Mouse (Mus musculus): ENCODE results near the gene Bcas1. TPM values are rescaled to one million over a fixed set of nuclear protein-coding genes. Genes with fewer than 3 reads are reported as not detected.
A peak's percentile ranks its signal among the peaks of the same experiment; 100 is the strongest.

Gene Bcas1
- polyA plus RNA-seq, 1 experiment from 2014 or later: 0.58 TPM

GRCm38 (mm10) chr2:170319533-170320463 lies 107.8 kb downstream of the Bcas1 start:
- peaks cover 28% of the 10 kb centered on the region for H3K4me1 ChIP-seq
- 22% methylated on average over 19 of the region's 20 CpGs for WGBS
- peak overlapping the region; percentile 43 for H3K4me3 ChIP-seq (replicated peaks)
- H3K27me3 ChIP-seq: no peaks in the 10 kb centered on the region
- no peaks in the 10 kb centered on the region for H3K9me3 ChIP-seq (replicated peaks)
- peak overlapping the region; percentile 79 for H3K27ac ChIP-seq
- H3K4me2 ChIP-seq: peak overlapping the region; percentile 73
- no peaks in the 10 kb centered on the region for H3K36me3 ChIP-seq
- peak; percentile 19 for ATAC-seq (replicated peaks; ENCODE audit: low FRiP score)
- H3K9ac ChIP-seq: peak overlapping the region; percentile 41

GRCm38 (mm10) chr2:170318713-170319532 lies 108.7 kb downstream of the Bcas1 start:
- Histone ChIP-seq H3K36me3 (no peaks in the 10 kb centered on the region), H3K4me3 (replicated peaks) (peak overlapping the region; percentile 43), H3K9ac (peak overlapping the region; percentile 43), H3K4me2 (peak overlapping the region; percentile 73), H3K27ac (peak overlapping the region; percentile 79), H3K4me1 (peaks cover 23% of the 10 kb centered on the region), H3K27me3 (no peaks in the 10 kb centered on the region), H3K9me3 (replicated peaks) (no peaks in the 10 kb centered on the region)
- ATAC-seq (replicated peaks; ENCODE audit: low FRiP score): peak; percentile 93
- 9% methylated on average over 25 of the region's 25 CpGs for WGBS

- no peak overlapping the region for H3K4me2 ChIP-seq
- no peak overlapping the region for H3K27ac ChIP-seq
- 94% methylated on average over 4 of the region's 4 CpGs for WGBS
- H3K9me3 ChIP-seq (replicated peaks): no peaks in the 10 kb centered on the region
- no peak overlapping the region for H3K4me3 ChIP-seq (replicated peaks)
- ATAC-seq (replicated peaks; ENCODE audit: low FRiP score): no peak
- H3K36me3 ChIP-seq: no peaks in the 10 kb centered on the region
- no peaks in the 10 kb centered on the region for H3K27me3 ChIP-seq
- H3K4me1 ChIP-seq: peaks cover 16% of the 10 kb centered on the region
- H3K9ac ChIP-seq: no peak overlapping the region
Observed at GRCm38 (mm10) chr2:170316774-170317173, 110.9 kb downstream of the Bcas1 start.

DNA sequence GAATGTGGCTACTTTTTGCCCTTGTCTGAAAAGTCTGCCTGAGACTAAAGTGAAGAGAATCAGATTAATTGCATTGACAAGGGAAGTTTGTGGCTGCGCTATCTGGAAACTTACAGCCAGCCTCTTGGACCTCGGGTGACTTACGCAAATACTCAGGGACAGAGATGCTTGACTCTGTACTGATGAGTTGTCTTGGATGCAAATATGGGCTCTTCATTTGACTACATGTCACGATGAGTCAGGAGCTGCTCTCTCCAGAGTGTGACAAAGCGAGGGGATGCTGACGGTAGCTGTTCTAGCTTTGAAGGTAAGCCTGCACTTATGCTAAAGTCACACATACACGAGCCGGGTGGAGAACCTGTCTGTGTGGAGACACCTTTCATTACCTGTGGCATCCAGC lies 111.3 kb downstream of the Bcas1 start:
- no peaks in the 10 kb centered on the region for H3K27me3 ChIP-seq

DNA sequence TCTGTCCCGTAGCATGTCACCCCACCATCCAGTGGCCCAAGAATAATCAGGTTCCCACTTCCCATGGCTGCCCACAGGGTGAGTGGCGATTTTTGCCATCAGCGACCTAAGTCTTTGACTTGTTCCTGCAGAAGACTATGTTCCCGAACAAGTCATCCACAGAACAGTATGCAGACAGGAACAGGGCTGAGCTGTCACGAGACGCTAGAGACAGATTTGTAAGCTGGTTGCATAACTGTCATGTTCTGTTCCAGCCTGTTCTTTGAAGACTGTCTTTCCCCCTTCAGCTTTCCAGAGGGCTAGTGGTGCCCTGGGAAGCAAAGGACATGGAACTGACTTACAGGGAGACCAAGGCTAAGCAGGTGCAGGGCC lies 116.7 kb downstream of the Bcas1 start:
- H3K27me3 ChIP-seq: no peaks in the 10 kb centered on the region
- peaks cover 23% of the 10 kb centered on the region for H3K4me1 ChIP-seq
- no peak overlapping the region for H3K4me2 ChIP-seq
- no peaks in the 10 kb centered on the region for H3K9me3 ChIP-seq (replicated peaks)
- no peaks in the 10 kb centered on the region for H3K36me3 ChIP-seq
- no peak overlapping the region for H3K4me3 ChIP-seq (replicated peaks)
- WGBS: 87% methylated on average over 6 of the region's 6 CpGs
- no peak for ATAC-seq (replicated peaks; ENCODE audit: low FRiP score)
- H3K27ac ChIP-seq: no peak overlapping the region
- no peak overlapping the region for H3K9ac ChIP-seq

More for the DNA sequence above, 111.3 kb downstream of the Bcas1 start:
- Histone ChIP-seq H3K9me3 (replicated peaks) (no peaks in the 10 kb centered on the region), H3K4me1 (peaks cover 13% of the 10 kb centered on the region), H3K4me2 (no peak overlapping the region), H3K4me3 (replicated peaks) (no peak overlapping the region), H3K27ac (no peak overlapping the region), H3K9ac (no peak overlapping the region), H3K36me3 (no peaks in the 10 kb centered on the region)
- 89% methylated on average over 8 of the region's 8 CpGs for WGBS
- no peak for ATAC-seq (replicated peaks; ENCODE audit: low FRiP score)

DNA sequence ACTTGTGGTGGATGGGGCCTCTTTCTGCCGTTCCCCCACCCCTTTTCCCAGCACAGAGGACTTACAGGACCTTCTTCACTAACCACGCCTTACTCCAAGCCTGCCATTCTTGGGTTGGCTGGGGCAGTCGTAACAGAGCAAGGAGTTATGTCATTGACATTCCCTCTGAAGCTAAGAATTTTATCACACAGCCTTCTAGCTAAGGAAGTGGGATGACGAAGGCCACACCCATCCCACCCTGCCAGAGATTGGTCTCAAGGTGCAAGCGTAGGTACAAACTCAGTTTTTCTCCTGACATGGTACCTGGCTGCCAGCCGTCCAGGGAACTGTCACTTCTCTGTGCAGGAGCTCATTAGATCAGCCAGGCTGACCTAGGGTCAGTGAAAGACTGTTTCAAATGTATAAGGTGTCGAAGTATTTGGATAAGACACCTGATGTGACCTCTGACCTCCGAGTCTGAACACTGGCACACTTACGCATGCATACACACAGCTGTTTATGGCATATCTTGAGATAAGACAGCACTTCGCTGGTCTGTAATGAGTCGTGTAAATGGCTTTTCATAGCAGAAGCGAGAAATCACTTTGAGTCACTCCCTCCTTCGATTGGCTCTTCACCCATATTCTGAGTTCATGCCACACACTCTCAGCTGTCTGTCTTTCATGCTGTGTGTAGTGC lies 117.2 kb downstream of the Bcas1 start:
- Histone ChIP-seq H3K4me2 (no peak overlapping the region), H3K27me3 (no peaks in the 10 kb centered on the region), H3K4me3 (replicated peaks) (no peak overlapping the region), H3K36me3 (no peaks in the 10 kb centered on the region), H3K4me1 (peaks cover 23% of the 10 kb centered on the region), H3K27ac (no peak overlapping the region), H3K9me3 (replicated peaks) (no peaks in the 10 kb centered on the region), H3K9ac (no peak overlapping the region)
- WGBS: 82% methylated on average over 13 of the region's 13 CpGs
- no peak for ATAC-seq (replicated peaks; ENCODE audit: low FRiP score)

DNA sequence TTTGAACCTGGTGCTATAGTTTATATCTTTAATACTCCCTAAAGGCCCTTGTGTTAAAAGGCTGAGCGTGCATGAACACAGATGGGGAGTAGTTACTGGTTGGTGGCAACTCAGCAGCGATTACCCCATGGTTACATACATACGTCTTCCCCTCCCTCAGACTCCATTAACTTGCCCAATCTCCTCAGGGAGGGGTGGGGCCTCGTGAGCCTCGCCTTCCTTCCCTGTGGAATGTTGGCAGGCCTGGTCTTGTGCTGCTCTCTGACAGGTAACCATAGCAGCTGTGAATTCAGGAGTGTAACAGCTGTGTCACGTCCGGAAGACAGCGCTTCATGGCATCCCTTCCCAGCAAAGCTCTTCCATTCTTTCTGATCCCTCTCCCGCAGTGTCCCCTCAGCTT lies 118.7 kb downstream of the Bcas1 start:
- no peaks in the 10 kb centered on the region for H3K36me3 ChIP-seq
- H3K9ac ChIP-seq: no peak overlapping the region
- no peaks in the 10 kb centered on the region for H3K27me3 ChIP-seq
- H3K27ac ChIP-seq: no peak overlapping the region
- H3K4me1 ChIP-seq: peaks cover 23% of the 10 kb centered on the region
- ATAC-seq (replicated peaks; ENCODE audit: low FRiP score): peak; percentile 64
- no peak overlapping the region for H3K4me3 ChIP-seq (replicated peaks)
- H3K4me2 ChIP-seq: no peak overlapping the region
- WGBS: 46% methylated on average over 9 of the region's 9 CpGs
- H3K9me3 ChIP-seq (replicated peaks): no peaks in the 10 kb centered on the region

GRCm38 (mm10) chr2:170308033-170308820 lies 119.4 kb downstream of the Bcas1 start:
- Histone ChIP-seq H3K27ac (no peak overlapping the region), H3K9ac (no peak overlapping the region), H3K27me3 (no peaks in the 10 kb centered on the region), H3K4me1 (peaks cover 23% of the 10 kb centered on the region), H3K4me2 (no peak overlapping the region), H3K9me3 (replicated peaks) (no peaks in the 10 kb centered on the region), H3K36me3 (no peaks in the 10 kb centered on the region), H3K4me3 (replicated peaks) (no peak overlapping the region)
- ATAC-seq (replicated peaks; ENCODE audit: low FRiP score): no peak
- WGBS: 56% methylated on average over 10 of the region's 10 CpGs

DNA sequence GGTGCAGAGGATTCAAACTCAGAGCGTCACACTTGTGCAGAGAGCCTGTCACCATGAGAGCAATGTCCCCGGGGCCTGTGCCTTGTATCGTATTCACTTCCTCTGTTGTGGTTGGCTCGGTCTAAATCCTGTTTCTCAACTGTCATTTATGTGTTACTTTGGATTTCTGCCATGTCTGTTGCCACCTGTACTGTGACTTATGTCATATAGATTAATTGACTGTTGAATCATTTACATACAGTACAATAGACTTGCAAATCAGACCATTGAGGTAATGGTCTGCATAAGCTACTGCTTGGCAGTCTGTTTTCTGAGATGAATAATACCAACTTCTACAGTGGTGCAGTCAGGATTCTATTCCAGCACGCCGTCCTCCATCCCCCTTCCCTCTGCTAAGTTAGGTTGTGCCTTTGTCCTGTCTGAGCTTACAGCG lies 120.0 kb downstream of the Bcas1 start:
- no peak overlapping the region for H3K27ac ChIP-seq
- WGBS: 67% methylated on average over 7 of the region's 7 CpGs
- no peak for ATAC-seq (replicated peaks; ENCODE audit: low FRiP score)

DNA sequence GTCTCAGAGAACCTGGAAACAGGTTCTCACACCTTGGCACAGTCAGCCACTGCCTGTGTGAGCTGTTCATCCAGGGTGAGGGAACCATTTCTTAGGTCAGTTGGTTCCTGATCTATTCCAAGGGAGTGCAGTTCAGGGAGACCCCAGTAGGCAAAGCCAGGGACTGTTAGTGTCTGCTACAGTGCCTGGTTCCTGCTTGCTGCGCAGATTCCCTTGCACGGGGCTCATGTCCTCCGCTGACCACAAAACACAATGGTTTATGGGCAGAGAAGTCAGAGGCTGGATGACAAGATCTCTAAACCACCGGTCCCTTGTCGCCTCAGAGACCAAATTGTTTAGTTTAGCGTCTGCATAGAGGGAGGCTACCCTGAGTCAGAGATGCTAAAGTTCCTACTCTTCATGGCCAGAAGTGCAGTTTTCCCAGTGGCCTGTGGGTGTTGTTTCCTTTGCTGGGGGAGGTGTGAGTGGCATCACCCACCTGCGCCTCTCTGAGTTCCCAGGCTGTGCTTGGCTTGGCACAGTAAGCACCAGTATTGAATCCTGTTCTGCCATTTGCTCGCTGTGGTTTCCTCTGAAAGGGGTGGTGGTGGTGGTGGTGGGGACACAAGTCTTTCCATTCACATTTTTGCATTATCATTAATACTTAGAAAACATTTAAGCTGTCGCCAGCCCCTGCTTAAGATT lies 120.9 kb downstream of the Bcas1 start:
- WGBS: 57% methylated on average over 9 of the region's 9 CpGs

More for the DNA sequence above, 120.0 kb downstream of the Bcas1 start:
- no peaks in the 10 kb centered on the region for H3K9me3 ChIP-seq (replicated peaks)
- H3K36me3 ChIP-seq: no peaks in the 10 kb centered on the region
- no peak overlapping the region for H3K4me3 ChIP-seq (replicated peaks)
- no peak overlapping the region for H3K4me2 ChIP-seq
- H3K27me3 ChIP-seq: no peaks in the 10 kb centered on the region
- H3K9ac ChIP-seq: no peak overlapping the region
- peaks cover 23% of the 10 kb centered on the region for H3K4me1 ChIP-seq

GRCm38 (mm10) chr2:170304766-170305165 lies 122.9 kb downstream of the Bcas1 start:
- Histone ChIP-seq H3K4me1 (peaks cover 23% of the 10 kb centered on the region), H3K27me3 (no peaks in the 10 kb centered on the region), H3K27ac (no peak overlapping the region), H3K9me3 (replicated peaks) (no peaks in the 10 kb centered on the region), H3K4me2 (no peak overlapping the region), H3K36me3 (no peaks in the 10 kb centered on the region), H3K4me3 (replicated peaks) (no peak overlapping the region), H3K9ac (no peak overlapping the region)
- no peak for ATAC-seq (replicated peaks; ENCODE audit: low FRiP score)
- WGBS: 84% methylated on average over 12 of the region's 12 CpGs

More for the DNA sequence above, 120.9 kb downstream of the Bcas1 start:
- no peaks in the 10 kb centered on the region for H3K36me3 ChIP-seq
- no peak overlapping the region for H3K4me2 ChIP-seq
- no peak overlapping the region for H3K4me3 ChIP-seq (replicated peaks)
- no peak overlapping the region for H3K9ac ChIP-seq
- ATAC-seq (replicated peaks; ENCODE audit: low FRiP score): no peak
- no peaks in the 10 kb centered on the region for H3K27me3 ChIP-seq
- H3K4me1 ChIP-seq: peaks cover 23% of the 10 kb centered on the region
- no peaks in the 10 kb centered on the region for H3K9me3 ChIP-seq (replicated peaks)
- H3K27ac ChIP-seq: no peak overlapping the region
